Comparison of ENCODE assay signal across 26 mouse cellular contexts in genomic region chr9:21223906-21224305, GRCm38 (mm10).
"Had no signal": no experiment of that assay in that cellular context is flagged by ENCODE, and none has a peak within 500 bp of the region (broad histone marks: within the 10 kb centered on the region; RNA-seq: fewer than 3 reads in every experiment).

No protein-coding gene starts in this region.

- H3K27ac ChIP-seq: hindbrain, embryonic 13.5 days; hindbrain, embryonic 15.5 days; hindbrain, postnatal 0 days; limb, embryonic 13.5 days; limb, embryonic 15.5 days; liver, embryonic 13.5 days; liver, embryonic 15.5 days had no signal

- DNase-seq: gastrocnemius, postnatal 14 days; heart, adult 18-20 months; heart, postnatal 14 days; heart, postnatal 36 days; kidney, adult 11 months; kidney, adult 2 months; kidney, adult 9 months; kidney, postnatal 10 days; kidney, postnatal 25 days; kidney, postnatal 4 days; layer of hippocampus, adult 9-11 months; layer of hippocampus, postnatal 36 days; left cerebral cortex, postnatal 4 days; liver, embryonic 13.5 days; liver, postnatal 0 days; lung, adult 2 months had no signal

- H3K36me3 ChIP-seq: heart, embryonic 15.5 days; hindbrain, embryonic 13.5 days; hindbrain, embryonic 15.5 days; liver, embryonic 15.5 days had no signal

- H3K9ac ChIP-seq: heart, embryonic 13.5 days; heart, embryonic 15.5 days; hindbrain, embryonic 13.5 days; hindbrain, embryonic 15.5 days; limb, embryonic 13.5 days; limb, embryonic 15.5 days; liver, embryonic 13.5 days; liver, embryonic 15.5 days; liver, postnatal 0 days had no signal

- ATAC-seq: hindbrain, postnatal 0 days; intestine, embryonic 16.5 days; liver, postnatal 0 days had no signal

- H3K27me3 ChIP-seq: heart, embryonic 13.5 days; heart, embryonic 15.5 days; hindbrain, embryonic 15.5 days; limb, embryonic 13.5 days; limb, embryonic 15.5 days; liver, embryonic 13.5 days; liver, embryonic 15.5 days had no signal

- H3K4me2 ChIP-seq: heart, embryonic 11.5 days; heart, embryonic 15.5 days; hindbrain, embryonic 13.5 days; hindbrain, embryonic 15.5 days; limb, embryonic 13.5 days; limb, embryonic 15.5 days had no signal

- H3K4me3 ChIP-seq: heart, embryonic 13.5 days; heart, embryonic 15.5 days; hindbrain, embryonic 13.5 days; hindbrain, embryonic 15.5 days; limb, embryonic 13.5 days; limb, embryonic 15.5 days; liver, embryonic 15.5 days had no signal

- H3K9me3 ChIP-seq: heart, embryonic 15.5 days; hindbrain, embryonic 13.5 days; hindbrain, embryonic 15.5 days; limb, embryonic 13.5 days; limb, embryonic 15.5 days; liver, embryonic 13.5 days had no signal
